In genomic region chr3:21379816-21380215, GRCm38 (mm10) we compare ENCODE assay signal across 16 mouse cellular contexts.
A peak's percentile ranks its signal among the peaks of the same experiment; 100 is the strongest.
DNase-seq lines count a peak whose midpoint lies in the region; ATAC-seq lines count a peak whose summit lies in the region.
"Had no signal": no experiment of that assay in that cellular context is flagged by ENCODE, and none has a peak within 500 bp of the region (broad histone marks: within the 10 kb centered on the region; RNA-seq: fewer than 3 reads in every experiment).

No protein-coding gene starts in this region.

- no peaks in the 10 kb centered on the region for H3K9me3 ChIP-seq in kidney, embryonic 14.5 days (ENCODE audit: control insufficient read depth, low read length)
- H3K9me3 ChIP-seq: midbrain, embryonic 13.5 days; stomach, embryonic 15.5 days had no signal

- H3K27ac ChIP-seq in kidney, embryonic 14.5 days (ENCODE audit: low read depth, low read length): no peak overlapping the region
- H3K27ac ChIP-seq: heart, adult 2 months; hindbrain, embryonic 14.5 days; limb, embryonic 12.5 days; macrophage; midbrain, embryonic 13.5 days; stomach, embryonic 15.5 days had no signal

- H3K4me3 ChIP-seq in kidney, embryonic 14.5 days (ENCODE audit: low read length): no peak overlapping the region
- H3K4me3 ChIP-seq: heart, adult 2 months; limb, embryonic 12.5 days; midbrain, embryonic 13.5 days; stomach, embryonic 15.5 days had no signal

- peak; percentile 59; the same call in 1 of the 2 replicates for ATAC-seq in frontal cortex, adult (ENCODE audit: low TSS enrichment)
- no peak for ATAC-seq in kidney, embryonic 14.5 days (ENCODE audit: low FRiP score, low TSS enrichment)
- ATAC-seq: midbrain, embryonic 13.5 days had no signal

- H3K36me3 ChIP-seq in kidney, embryonic 14.5 days (ENCODE audit: control insufficient read depth, insufficient read depth, low read length): no peaks in the 10 kb centered on the region
- H3K36me3 ChIP-seq: limb, embryonic 12.5 days; midbrain, embryonic 13.5 days; stomach, embryonic 15.5 days had no signal

- DNase-seq in frontal cortex, postnatal 36 days (ENCODE audit: low spot score in 2 of 2): no peak
- peak; percentile 23 for DNase-seq in urinary bladder, postnatal 14 days (ENCODE audit: low spot score)
- no peak for DNase-seq in urinary bladder, postnatal 4 days (ENCODE audit: low spot score in 2 of 2)
- peak; percentile 11 to 22 for DNase-seq in heart, postnatal 36 days
- peak; percentile 82 for DNase-seq in skeletal muscle tissue, adult 2 months (ENCODE audit: low read depth, low spot score)
- DNase-seq in Muller cell, postnatal 12 days (ENCODE audit: inconsistent ontology term): no peak
- DNase-seq: kidney, adult 2 months; layer of hippocampus, postnatal 36 days had no signal

- WGBS in kidney, embryonic 14.5 days: 89% methylated on average over 2 of the region's 2 CpGs

- no peak overlapping the region for H3K4me2 ChIP-seq in kidney, embryonic 14.5 days (replicated peaks; ENCODE audit: low read depth, low read length)
- H3K4me2 ChIP-seq: hindbrain, embryonic 14.5 days; limb, embryonic 12.5 days; midbrain, embryonic 13.5 days; stomach, embryonic 15.5 days had no signal

- H3K9ac ChIP-seq in kidney, embryonic 14.5 days (ENCODE audit: low read depth, low read length): no peak overlapping the region
- H3K9ac ChIP-seq: hindbrain, embryonic 14.5 days; limb, embryonic 12.5 days; midbrain, embryonic 13.5 days; stomach, embryonic 15.5 days had no signal

- H3K4me1 ChIP-seq in kidney, embryonic 14.5 days (ENCODE audit: control insufficient read depth, insufficient read depth, low read length): no peaks in the 10 kb centered on the region
- H3K4me1 ChIP-seq: limb, embryonic 12.5 days; midbrain, embryonic 13.5 days; stomach, embryonic 15.5 days had no signal

- intact Hi-C loops in heart, postnatal 36 days (cut with DNase I): no loop called here

- no peaks in the 10 kb centered on the region for H3K27me3 ChIP-seq in kidney, embryonic 14.5 days (ENCODE audit: control insufficient read depth, insufficient read depth, low read length)
- H3K27me3 ChIP-seq: limb, embryonic 12.5 days; midbrain, embryonic 13.5 days; stomach, embryonic 15.5 days had no signal

Comparison
In these comparisons a context has a peak if more than half of its experiments do, and no peak if none do; other contexts are left out.
1. DNase-seq: peak in urinary bladder, postnatal 14 days (single experiment), heart, postnatal 36 days (2 of 2) and skeletal muscle tissue, adult 2 months (single experiment); none in frontal cortex, postnatal 36 days (0 of 2), urinary bladder, postnatal 4 days (0 of 2) and Muller cell, postnatal 12 days (single experiment).